Mouse (Mus musculus): ENCODE data around the gene Ccnd2. TPM values are rescaled to one million over a fixed set of nuclear protein-coding genes. Genes with fewer than 3 reads are reported as not detected.
A peak's percentile ranks its signal among the peaks of the same experiment; 100 is the strongest.

Ccnd2 gene
- 1,131 and 1,164 TPM in 2 replicates for polyA plus RNA-seq (2015; fragmentation: Nextera tagmentation; extraction: Ambion mirVana)

GRCm38 (mm10) chr6:127152106-127152951 is at the start of gene Ccnd2:
TSS of gene Ccnd2 (minus strand) at chr6:127152193.
- Histone ChIP-seq H3K4me2 (peak within 1 kb of the TSS; percentile 93), H3K36me3 (no peaks in the 10 kb centered on the region), H3K9ac (peak within 1 kb of the TSS; percentile 39), H3K4me1 (peaks cover 60% of the 10 kb centered on the region), H3K27ac (peak within 1 kb of the TSS; percentile 97), H3K27me3 (0 out of 2 replicates have a peak, but pooled peaks cover 3% of the 10 kb centered on the region), H3K9me3 (no peaks in the 10 kb centered on the region), H3K4me3 (peak within 1 kb of the TSS; percentile 80)
- WGBS: under 1% methylated on average over 40 of the region's 40 CpGs
- peak; percentile 75 for ATAC-seq (ENCODE audit: insufficient number of reproducible peaks, low FRiP score, low TSS enrichment, low read depth)

GRCm38 (mm10) chr6:127196985-127197384 is 45.0 kb upstream of the Ccnd2 start:
- ATAC-seq (ENCODE audit: insufficient number of reproducible peaks, low FRiP score, low TSS enrichment, low read depth): no peak
- Histone ChIP-seq H3K9ac (no peak overlapping the region), H3K4me3 (no peak overlapping the region), H3K9me3 (no peaks in the 10 kb centered on the region), H3K4me2 (no peak overlapping the region), H3K27ac (no peak overlapping the region), H3K4me1 (no peaks in the 10 kb centered on the region), H3K36me3 (no peaks in the 10 kb centered on the region), H3K27me3 (no peaks in the 10 kb centered on the region)
- WGBS: 69% methylated on average over 2 of the region's 2 CpGs

GRCm38 (mm10) chr6:127181296-127181695 is 29.3 kb upstream of the Ccnd2 start:
- no peak overlapping the region for H3K27ac ChIP-seq
- peaks cover 22% of the 10 kb centered on the region for H3K4me1 ChIP-seq
- H3K36me3 ChIP-seq: no peaks in the 10 kb centered on the region
- ATAC-seq (ENCODE audit: insufficient number of reproducible peaks, low FRiP score, low TSS enrichment, low read depth): 0 out of 2 replicates have a peak, but pooled peaks have one; percentile 15
- no peaks in the 10 kb centered on the region for H3K9me3 ChIP-seq
- no peak overlapping the region for H3K4me3 ChIP-seq
- H3K4me2 ChIP-seq: no peak overlapping the region
- 68% methylated on average over 12 of the region's 12 CpGs for WGBS
- no peak overlapping the region for H3K9ac ChIP-seq
- H3K27me3 ChIP-seq: no peaks in the 10 kb centered on the region

- no peak overlapping the region for H3K4me2 ChIP-seq
- H3K27me3 ChIP-seq: no peaks in the 10 kb centered on the region
- H3K9ac ChIP-seq: no peak overlapping the region
- H3K4me1 ChIP-seq: peaks cover 22% of the 10 kb centered on the region
- no peaks in the 10 kb centered on the region for H3K9me3 ChIP-seq
- no peak overlapping the region for H3K27ac ChIP-seq
- H3K4me3 ChIP-seq: no peak overlapping the region
- no peak for ATAC-seq (ENCODE audit: insufficient number of reproducible peaks, low FRiP score, low TSS enrichment, low read depth)
- WGBS: 38% methylated on average over 12 of the region's 12 CpGs
- no peaks in the 10 kb centered on the region for H3K36me3 ChIP-seq
These were observed 27.2 kb upstream of the Ccnd2 start for GRCm38 (mm10) chr6:127179056-127179759.

GRCm38 (mm10) chr6:127177962-127178361 is 26.0 kb upstream of the Ccnd2 start:
- no peaks in the 10 kb centered on the region for H3K36me3 ChIP-seq
- no peak for ATAC-seq (ENCODE audit: insufficient number of reproducible peaks, low FRiP score, low TSS enrichment, low read depth)
- H3K4me3 ChIP-seq: no peak overlapping the region
- no peaks in the 10 kb centered on the region for H3K27me3 ChIP-seq
- H3K27ac ChIP-seq: no peak overlapping the region
- no peak overlapping the region for H3K4me2 ChIP-seq
- WGBS: 60% methylated on average over 7 of the region's 7 CpGs
- no peak overlapping the region for H3K9ac ChIP-seq
- H3K4me1 ChIP-seq: peaks cover 22% of the 10 kb centered on the region
- H3K9me3 ChIP-seq: no peaks in the 10 kb centered on the region

GRCm38 (mm10) chr6:127177441-127177840 is 25.4 kb upstream of the Ccnd2 start:
- Histone ChIP-seq H3K4me1 (peaks cover 22% of the 10 kb centered on the region), H3K9ac (no peak overlapping the region), H3K36me3 (no peaks in the 10 kb centered on the region), H3K27me3 (no peaks in the 10 kb centered on the region), H3K9me3 (no peaks in the 10 kb centered on the region), H3K4me2 (no peak overlapping the region), H3K4me3 (no peak overlapping the region), H3K27ac (no peak overlapping the region)
- 47% methylated on average over 4 of the region's 4 CpGs for WGBS
- no peak for ATAC-seq (ENCODE audit: insufficient number of reproducible peaks, low FRiP score, low TSS enrichment, low read depth)

GRCm38 (mm10) chr6:127172461-127172860 is 20.5 kb upstream of the Ccnd2 start:
- H3K27me3 ChIP-seq: no peaks in the 10 kb centered on the region
- no peak overlapping the region for H3K9ac ChIP-seq
- 84% methylated on average over 11 of the region's 11 CpGs for WGBS
- no peak for ATAC-seq (ENCODE audit: insufficient number of reproducible peaks, low FRiP score, low TSS enrichment, low read depth)
- no peak overlapping the region for H3K4me2 ChIP-seq
- H3K9me3 ChIP-seq: no peaks in the 10 kb centered on the region
- H3K36me3 ChIP-seq: no peaks in the 10 kb centered on the region
- no peak overlapping the region for H3K4me3 ChIP-seq
- H3K27ac ChIP-seq: no peak overlapping the region
- H3K4me1 ChIP-seq: peaks cover 9% of the 10 kb centered on the region; the same call in 1 of the 2 replicates

- no peak overlapping the region for H3K4me3 ChIP-seq
- no peak overlapping the region for H3K9ac ChIP-seq
- H3K4me1 ChIP-seq: no peaks in the 10 kb centered on the region
- no peak for ATAC-seq (ENCODE audit: insufficient number of reproducible peaks, low FRiP score, low TSS enrichment, low read depth)
- no peaks in the 10 kb centered on the region for H3K36me3 ChIP-seq
- 81% methylated on average over 8 of the region's 8 CpGs for WGBS
- no peaks in the 10 kb centered on the region for H3K9me3 ChIP-seq
- H3K27me3 ChIP-seq: no peaks in the 10 kb centered on the region
- H3K27ac ChIP-seq: no peak overlapping the region
- H3K4me2 ChIP-seq: no peak overlapping the region
These were observed 18.7 kb upstream of the Ccnd2 start for GRCm38 (mm10) chr6:127170734-127171133.

- H3K27ac ChIP-seq: no peak overlapping the region
- WGBS: 63% methylated on average over 4 of the region's 4 CpGs
These were observed 13.7 kb upstream of the Ccnd2 start for GRCm38 (mm10) chr6:127165663-127166062.

GRCm38 (mm10) chr6:127162842-127163241 is 10.8 kb upstream of the Ccnd2 start:
- WGBS: 34% methylated on average over 6 of the region's 6 CpGs
- no peaks in the 10 kb centered on the region for H3K9me3 ChIP-seq
- H3K9ac ChIP-seq: no peak overlapping the region
- H3K4me3 ChIP-seq: no peak overlapping the region
- H3K4me2 ChIP-seq: no peak overlapping the region
- H3K27ac ChIP-seq: no peak overlapping the region
- no peak for ATAC-seq (ENCODE audit: insufficient number of reproducible peaks, low FRiP score, low TSS enrichment, low read depth)
- H3K4me1 ChIP-seq: no peaks in the 10 kb centered on the region
- H3K27me3 ChIP-seq: no peaks in the 10 kb centered on the region
- H3K36me3 ChIP-seq: no peaks in the 10 kb centered on the region

More at GRCm38 (mm10) chr6:127165663-127166062, 13.7 kb upstream of the Ccnd2 start:
- H3K36me3 ChIP-seq: no peaks in the 10 kb centered on the region
- no peaks in the 10 kb centered on the region for H3K9me3 ChIP-seq
- no peaks in the 10 kb centered on the region for H3K4me1 ChIP-seq
- H3K4me3 ChIP-seq: no peak overlapping the region
- H3K27me3 ChIP-seq: no peaks in the 10 kb centered on the region
- H3K4me2 ChIP-seq: no peak overlapping the region
- no peak overlapping the region for H3K9ac ChIP-seq
- no peak for ATAC-seq (ENCODE audit: insufficient number of reproducible peaks, low FRiP score, low TSS enrichment, low read depth)

GRCm38 (mm10) chr6:127157321-127157720 is 5.3 kb upstream of the Ccnd2 start:
- H3K36me3 ChIP-seq: no peaks in the 10 kb centered on the region
- H3K9ac ChIP-seq: no peak overlapping the region
- peaks cover 33% of the 10 kb centered on the region for H3K4me1 ChIP-seq
- H3K9me3 ChIP-seq: no peaks in the 10 kb centered on the region
- ATAC-seq (ENCODE audit: insufficient number of reproducible peaks, low FRiP score, low TSS enrichment, low read depth): no peak
- no peak overlapping the region for H3K4me2 ChIP-seq
- 53% methylated on average over 1 of the region's 1 CpGs for WGBS
- no peak overlapping the region for H3K4me3 ChIP-seq
- 0 out of 2 replicates have a peak, but pooled peaks cover 3% of the 10 kb centered on the region for H3K27me3 ChIP-seq
- no peak overlapping the region for H3K27ac ChIP-seq

GRCm38 (mm10) chr6:127155468-127155867 is 3.5 kb upstream of the Ccnd2 start:
- WGBS: under 1% methylated on average over 15 of the region's 15 CpGs
- peak overlapping the region; percentile 97 for H3K27ac ChIP-seq
- peak overlapping the region; percentile 29; the same call in 1 of the 2 replicates for H3K9ac ChIP-seq
- H3K4me1 ChIP-seq: peaks cover 48% of the 10 kb centered on the region
- no peak for ATAC-seq (ENCODE audit: insufficient number of reproducible peaks, low FRiP score, low TSS enrichment, low read depth)
- peak overlapping the region; percentile 93 for H3K4me2 ChIP-seq
- peak overlapping the region; percentile 80 for H3K4me3 ChIP-seq
- 0 out of 2 replicates have a peak, but pooled peaks cover 3% of the 10 kb centered on the region for H3K27me3 ChIP-seq
- no peaks in the 10 kb centered on the region for H3K36me3 ChIP-seq
- no peaks in the 10 kb centered on the region for H3K9me3 ChIP-seq
